Mouse (Mus musculus) brain, embryonic 14.5 days (tissue): ENCODE measurements around the gene Cgnl1.

Experiments
- CTCF ChIP-seq: fragments of 200-500 bp; IDR thresholded peaks from 2 replicates; pipeline ENCODE4 v1.5.1; 2012; ENCODE audit warnings: inconsistent platforms, mild to moderate bottlenecking, moderate library complexity, borderline replicate concordance; ENCODE audit not compliant: insufficient read depth, insufficient read length; ENCODE audit errors: extremely low read depth
- POLR2A ChIP-seq: fragments of 200-500 bp; IDR thresholded peaks from 2 replicates; pipeline ENCODE4 v1.6.1; 2012; ENCODE audit warnings: mild to moderate bottlenecking, inconsistent platforms, borderline replicate concordance; ENCODE audit not compliant: poor library complexity, insufficient read depth, insufficient read length, severe bottlenecking; ENCODE audit errors: extremely low read depth

GRCm38 (mm10) chr9:71611876-71612275, 159.5 kb downstream of the Cgnl1 start:
- TF ChIP-seq CTCF (no peak), POLR2A (no peak)
